Mouse (Mus musculus): ENCODE data around the gene Cyp1b1. TPM values are rescaled to one million over a fixed set of nuclear protein-coding genes. Genes with fewer than 3 reads are reported as not detected.

Cyp1b1 gene
- 10 to 100 TPM; 33.9 to 38.1 TPM for total RNA-seq (2021)
- long read RNA-seq, experiment 1, full-length matches to known transcripts: 1 of 4 reads
- long read RNA-seq, experiment 1, partial matches to known transcripts: 2 of 4 reads
- long read RNA-seq, experiment 1, other reads (novel, unspliced or antisense): 1 of 4 reads
- long read RNA-seq, experiment 2, full-length matches to known transcripts: 2 of 2 reads
- long read RNA-seq, experiment 2, partial matches to known transcripts: 0 of 2 reads
- long read RNA-seq, experiment 2, other reads (novel, unspliced or antisense): 0 of 2 reads

GRCm38 (mm10) chr17:79714931-79715637, at the start of gene Cyp1b1:
Gene Cyp1b1, minus strand, starts transcription at chr17:79715061.
- peak in 1 of 2 experiments; percentile 35 for DNase-seq

GRCm38 (mm10) chr17:79761841-79762240, 47.0 kb upstream of the Cyp1b1 start:
- DNase-seq: no peak

GRCm38 (mm10) chr17:79753831-79754230, 39.0 kb upstream of the Cyp1b1 start:
- no peak for DNase-seq

GRCm38 (mm10) chr17:79752836-79753235, 38.0 kb upstream of the Cyp1b1 start:
- DNase-seq: no peak

DNA sequence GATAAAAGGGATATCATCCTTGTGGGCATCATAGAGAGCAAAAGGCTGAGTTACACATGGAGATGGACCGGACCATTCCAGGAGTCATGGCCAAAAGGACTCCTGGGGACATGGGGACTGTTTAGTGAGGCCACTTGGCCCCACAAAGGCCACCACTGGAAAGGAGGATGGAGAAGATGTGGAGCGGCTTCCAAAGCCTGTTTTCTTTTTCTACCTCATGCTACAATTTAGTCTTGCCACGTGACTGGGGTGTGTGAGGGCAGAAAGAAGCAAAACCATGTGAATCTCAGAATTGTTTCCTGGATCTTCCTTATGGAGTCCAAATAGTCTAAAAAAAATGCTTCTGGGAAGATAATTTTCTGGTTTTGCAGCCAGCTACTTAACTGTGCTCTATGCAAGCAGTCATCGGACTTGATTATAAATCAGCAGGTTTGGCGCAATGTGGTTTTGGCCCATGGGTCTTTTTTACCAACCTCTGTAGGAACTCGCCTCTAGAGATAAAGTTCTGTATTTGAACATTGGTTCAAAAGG, 36.9 kb upstream of the Cyp1b1 start:
- no peak for DNase-seq

DNA sequence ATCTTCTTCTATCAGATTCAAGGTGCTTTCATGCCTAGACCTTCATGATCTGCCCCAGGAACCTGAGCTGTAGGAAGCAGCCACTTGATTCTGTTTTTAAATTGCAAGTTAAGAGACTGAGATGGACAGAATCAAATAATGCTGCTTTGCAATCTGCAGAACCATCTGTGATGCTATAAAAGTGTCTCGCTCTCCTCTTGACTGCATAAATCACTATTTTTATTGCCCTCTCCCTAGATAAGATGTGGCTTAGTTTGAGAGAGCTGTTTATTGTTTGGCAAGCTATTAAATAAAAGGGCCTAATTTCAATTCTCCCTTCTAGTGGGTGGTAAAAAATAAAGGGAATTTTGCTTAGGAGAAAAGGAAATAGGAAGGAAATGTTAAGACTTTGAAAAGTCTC, 34.8 kb upstream of the Cyp1b1 start:
- DNase-seq: no peak

DNA sequence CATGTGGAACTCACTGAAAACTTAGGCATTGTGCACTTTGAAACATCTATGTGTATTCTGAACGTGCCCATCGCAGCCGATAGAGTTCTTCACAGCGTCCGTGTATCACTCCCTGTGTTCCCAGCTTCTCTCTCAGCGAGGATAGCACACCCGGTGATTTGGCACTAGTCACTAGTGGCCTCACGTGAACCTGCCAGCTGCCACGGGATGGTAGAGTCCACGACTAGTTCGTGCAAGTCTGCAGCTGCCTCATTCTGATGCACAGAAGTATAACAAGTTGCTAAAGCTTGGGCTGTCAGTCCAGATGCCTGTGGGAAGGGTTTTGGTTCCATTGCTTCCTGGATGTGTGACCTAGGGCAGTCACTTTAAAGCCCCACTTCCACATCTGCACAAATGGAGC, 32.1 kb upstream of the Cyp1b1 start:
- no peak for DNase-seq

- peak; percentile 40 to 55 for DNase-seq
These were observed 31.3 kb upstream of the Cyp1b1 start for GRCm38 (mm10) chr17:79746146-79746591.

GRCm38 (mm10) chr17:79745051-79745731, 30.3 kb upstream of the Cyp1b1 start:
- no peak for DNase-seq

GRCm38 (mm10) chr17:79743507-79743906, 28.6 kb upstream of the Cyp1b1 start:
- DNase-seq: no peak

GRCm38 (mm10) chr17:79742635-79743034, 27.8 kb upstream of the Cyp1b1 start:
- no peak for DNase-seq

GRCm38 (mm10) chr17:79738847-79739498, 24.1 kb upstream of the Cyp1b1 start:
- no peak for DNase-seq

GRCm38 (mm10) chr17:79737598-79737997, 22.7 kb upstream of the Cyp1b1 start:
- DNase-seq: no peak

DNA sequence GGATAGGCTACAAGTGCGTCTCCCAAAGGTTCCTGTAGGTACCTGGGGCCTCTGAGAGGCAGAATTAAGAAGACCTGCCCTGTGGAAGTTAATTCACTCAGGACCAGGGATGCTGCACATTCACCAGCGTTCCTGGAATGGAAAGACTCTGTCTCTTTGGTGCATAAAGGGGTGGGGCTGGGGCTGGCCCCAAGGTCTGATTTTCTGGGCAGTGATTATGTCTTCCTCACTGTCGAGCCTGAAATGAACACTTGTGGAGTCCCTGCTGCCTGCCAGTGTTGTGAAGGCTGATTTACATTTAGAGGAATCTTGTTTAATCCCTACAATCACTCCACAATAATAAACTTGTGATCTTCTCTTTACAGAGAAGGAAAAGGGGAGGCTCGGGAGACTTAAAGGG, 18.2 kb upstream of the Cyp1b1 start:
- DNase-seq: no peak

- DNase-seq: no peak
These were observed 16.1 kb upstream of the Cyp1b1 start for GRCm38 (mm10) chr17:79730988-79731387.

DNA sequence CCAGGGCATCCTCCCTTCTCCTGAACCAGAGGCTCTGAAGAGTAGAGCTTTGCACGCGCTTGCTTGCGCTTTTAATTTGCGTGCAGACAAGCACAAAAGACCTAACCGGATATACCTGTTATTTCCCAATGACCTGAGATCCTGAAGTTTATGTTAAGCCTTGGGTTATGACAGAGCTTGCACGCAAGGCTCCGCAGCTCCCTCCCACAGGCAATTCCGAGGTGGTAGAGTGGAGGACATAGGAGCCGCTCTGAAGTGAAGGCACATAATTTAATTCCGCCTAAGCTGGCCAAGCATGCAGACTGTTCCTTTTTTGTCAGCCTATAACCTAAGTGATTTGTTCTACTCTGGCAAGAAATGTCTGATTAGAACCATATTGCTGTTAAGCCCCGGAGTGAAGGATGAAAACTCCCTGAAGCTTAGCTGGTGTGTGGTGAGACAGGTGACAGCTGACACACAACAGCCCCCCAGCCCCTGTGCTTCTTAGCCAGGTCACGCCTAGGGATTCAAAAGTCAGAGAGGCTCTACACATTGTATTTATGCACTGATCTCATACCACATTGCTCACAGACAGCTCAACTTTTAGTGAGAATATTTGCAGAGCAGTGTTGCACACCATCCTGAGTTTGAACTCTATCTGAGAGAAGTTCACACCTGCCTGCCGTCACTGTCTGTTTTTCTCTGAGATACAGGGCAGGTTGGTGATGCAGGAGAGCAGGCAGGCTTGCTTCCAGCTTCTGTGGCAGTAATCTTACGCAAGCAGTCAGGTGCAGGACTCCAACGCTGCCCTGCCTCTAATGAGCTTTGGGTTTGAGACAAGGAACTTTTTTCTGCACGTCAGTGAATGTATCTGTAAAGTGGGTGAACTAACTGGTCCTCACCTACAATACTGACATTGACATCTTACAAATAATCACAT, 14.0 kb upstream of the Cyp1b1 start:
- no peak for DNase-seq

DNA sequence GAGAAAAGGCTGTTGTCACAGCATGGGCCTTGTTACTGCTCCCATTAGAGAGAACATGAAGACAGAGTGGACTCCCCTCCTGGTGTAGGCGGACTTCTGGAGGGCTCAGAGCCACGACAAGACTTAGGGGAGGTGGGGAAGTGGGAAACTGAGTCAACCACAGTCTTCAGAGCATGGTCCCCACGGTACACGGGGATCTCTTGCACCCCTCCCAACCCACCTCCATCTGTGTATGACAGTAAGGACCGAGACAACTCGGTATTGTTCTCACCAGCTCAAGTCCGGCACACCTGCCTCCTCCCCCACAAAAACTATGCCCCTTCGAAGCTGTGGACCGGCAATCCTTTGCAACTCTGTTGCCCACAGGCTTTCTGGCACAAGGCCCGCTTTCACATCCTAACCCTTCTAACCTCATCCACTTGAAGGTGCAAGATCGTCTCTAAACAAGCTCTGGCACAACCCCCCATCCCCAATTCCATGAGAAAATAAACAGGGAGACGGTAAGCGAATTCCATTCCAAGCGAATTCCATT, 13.3 kb upstream of the Cyp1b1 start:
- no peak for DNase-seq

- no peak for DNase-seq
These were observed 11.8 kb upstream of the Cyp1b1 start for GRCm38 (mm10) chr17:79726613-79727012.

GRCm38 (mm10) chr17:79720681-79721080, 5.8 kb upstream of the Cyp1b1 start:
- no peak for DNase-seq

- DNase-seq: peak; percentile 90 to 91
These were observed 835 bp upstream of the Cyp1b1 start for GRCm38 (mm10) chr17:79715649-79716143.
